Mouse (Mus musculus): ENCODE results near the gene Sdsl.

DNA sequence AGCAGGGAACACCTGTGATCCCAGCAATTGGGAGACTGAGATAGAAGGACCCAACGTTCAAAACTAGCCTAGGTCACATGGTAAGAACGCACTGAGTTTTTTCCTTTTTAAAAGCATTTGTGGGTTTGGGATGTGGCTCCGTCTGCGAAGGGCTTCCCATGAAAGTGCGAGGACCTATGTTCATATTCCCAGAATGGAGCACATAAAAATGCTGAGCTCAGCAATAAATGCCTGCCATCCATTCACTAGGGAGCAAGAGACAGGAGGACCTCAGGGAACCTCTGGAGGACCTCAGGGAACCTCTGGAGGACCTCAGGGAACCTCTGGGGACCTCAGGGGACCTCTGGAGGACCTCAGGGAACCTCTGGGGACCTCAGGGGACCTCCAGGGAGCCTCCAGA is 5.4 kb upstream of the Sdsl start:
- TF ChIP-seq CTCF (IDR thresholded peaks at IDR 0.05; ENCODE audit: low read depth) = no peak
- no peak for TF ChIP-seq EP300 (IDR thresholded peaks at IDR 0.05; ENCODE audit: low read depth)
